Mouse (Mus musculus): ENCODE measurements around the gene Cd47. TPM values are rescaled to one million over a fixed set of nuclear protein-coding genes. Genes with fewer than 3 reads are reported as not detected.

The Cd47 gene
- total and polyA plus RNA-seq, 2 experiments, result 34.7 to 87.7 TPM

- H3K79me2 ChIP-seq (ENCODE audit: control insufficient read depth, insufficient read depth, low read length), result no peaks in the 10 kb centered on the region
- DNase-seq (ENCODE audit: extremely low read depth, low read depth, low spot score), result no peak
- H3K27ac ChIP-seq (replicated peaks; ENCODE audit: insufficient read depth, low read depth, low read length), result no peak overlapping the region; the same call in 1 of the 2 replicates
- no peak overlapping the region for H3K4me3 ChIP-seq (ENCODE audit: insufficient read depth, low read depth, low read length)
- no peaks in the 10 kb centered on the region for H3K4me1 ChIP-seq (ENCODE audit: control insufficient read depth, insufficient read depth, low read length)
- no peak for TF ChIP-seq CTCF (IDR thresholded peaks at IDR 0.05; ENCODE audit: low read depth, low read length)
- TF ChIP-seq POLR2A (IDR thresholded peaks at IDR 0.05; ENCODE audit: extremely low read depth, insufficient read depth, low read length), result no peak
- no peaks in the 10 kb centered on the region for H3K36me3 ChIP-seq (ENCODE audit: control insufficient read depth, insufficient read depth, low read length)
- H3K9ac ChIP-seq (ENCODE audit: low read depth, low read length), result no peak overlapping the region
- WGBS, result 64% methylated on average over 5 of the region's 5 CpGs
- no peaks in the 10 kb centered on the region for H3K27me3 ChIP-seq (ENCODE audit: control insufficient read depth, insufficient read depth, low read length)
These were observed 1.1 kb downstream of the Cd47 start for GRCm38 (mm10) chr16:49801399-49801798.

DNA sequence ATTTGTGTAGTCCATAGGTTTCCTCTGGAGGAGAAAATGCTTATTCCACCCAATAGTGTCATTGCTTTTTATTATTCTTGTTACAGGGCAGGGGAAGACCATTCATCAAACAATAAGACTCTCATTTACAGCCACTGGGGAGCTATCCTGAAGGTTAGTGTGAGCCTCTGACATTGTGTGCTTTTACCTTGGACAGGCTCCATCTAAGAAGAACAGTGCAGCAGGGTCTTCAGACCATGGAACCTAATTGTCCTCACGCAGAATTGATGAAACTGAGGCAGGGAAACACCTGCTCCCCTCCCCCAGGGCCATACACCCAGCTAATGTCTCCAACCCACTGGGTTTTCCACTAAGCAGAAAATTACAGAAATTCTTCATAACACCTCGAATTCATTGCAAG, 2.7 kb downstream of the Cd47 start:
- no peak overlapping the region for H3K27ac ChIP-seq (replicated peaks; ENCODE audit: insufficient read depth, low read depth, low read length)
- WGBS, result 70% methylated on average over 2 of the region's 2 CpGs
- DNase-seq (ENCODE audit: extremely low read depth, low read depth, low spot score), result no peak
- H3K27me3 ChIP-seq (ENCODE audit: control insufficient read depth, insufficient read depth, low read length), result no peaks in the 10 kb centered on the region
- H3K4me1 ChIP-seq (ENCODE audit: control insufficient read depth, insufficient read depth, low read length), result 0 out of 2 replicates have a peak, but pooled peaks cover 1% of the 10 kb centered on the region
- H3K4me3 ChIP-seq (ENCODE audit: insufficient read depth, low read depth, low read length), result no peak overlapping the region
- no peaks in the 10 kb centered on the region for H3K79me2 ChIP-seq (ENCODE audit: control insufficient read depth, insufficient read depth, low read length)
- no peak overlapping the region for H3K9ac ChIP-seq (ENCODE audit: low read depth, low read length)
- TF ChIP-seq CTCF (IDR thresholded peaks at IDR 0.05; ENCODE audit: low read depth, low read length), result no peak
- TF ChIP-seq POLR2A (IDR thresholded peaks at IDR 0.05; ENCODE audit: extremely low read depth, insufficient read depth, low read length), result no peak
- no peaks in the 10 kb centered on the region for H3K36me3 ChIP-seq (ENCODE audit: control insufficient read depth, insufficient read depth, low read length)

DNA sequence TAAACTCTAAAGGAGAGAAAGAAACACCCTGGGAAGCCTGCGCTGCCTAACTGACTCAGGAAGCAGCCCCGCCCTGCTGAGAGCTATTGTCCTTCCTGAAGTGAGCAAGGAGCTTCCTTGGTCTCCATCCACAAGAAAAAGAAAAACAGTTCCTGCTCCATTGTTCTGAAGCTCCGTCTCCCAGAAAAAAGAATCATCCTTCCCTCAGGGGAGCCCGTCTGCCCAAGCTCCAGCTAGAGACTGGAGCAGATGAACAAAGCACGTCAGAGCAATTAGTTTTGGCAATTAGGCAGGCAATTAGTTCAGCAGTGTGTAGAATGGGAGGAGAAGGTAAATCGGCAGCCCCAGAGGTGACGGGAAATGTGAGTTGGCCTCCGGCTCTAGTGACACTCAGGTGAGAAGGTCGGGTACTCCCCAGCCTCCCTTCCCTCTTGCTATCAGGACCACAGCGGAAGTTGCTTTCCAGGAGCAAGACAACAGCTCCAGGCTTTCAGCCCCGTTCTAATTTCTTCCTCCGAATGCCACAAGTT, 3.7 kb downstream of the Cd47 start:
- no peaks in the 10 kb centered on the region for H3K36me3 ChIP-seq (ENCODE audit: control insufficient read depth, insufficient read depth, low read length)
- no peaks in the 10 kb centered on the region for H3K27me3 ChIP-seq (ENCODE audit: control insufficient read depth, insufficient read depth, low read length)
- H3K9ac ChIP-seq (ENCODE audit: low read depth, low read length), result no peak overlapping the region
- TF ChIP-seq POLR2A (IDR thresholded peaks at IDR 0.05; ENCODE audit: extremely low read depth, insufficient read depth, low read length) (no peak), CTCF (IDR thresholded peaks at IDR 0.05; ENCODE audit: low read depth, low read length) (no peak)
- H3K27ac ChIP-seq (replicated peaks; ENCODE audit: insufficient read depth, low read depth, low read length), result no peak overlapping the region; the same call in 1 of the 2 replicates
- no peak overlapping the region for H3K4me3 ChIP-seq (ENCODE audit: insufficient read depth, low read depth, low read length)
- H3K4me1 ChIP-seq (ENCODE audit: control insufficient read depth, insufficient read depth, low read length), result 0 out of 2 replicates have a peak, but pooled peaks cover 2% of the 10 kb centered on the region
- no peaks in the 10 kb centered on the region for H3K79me2 ChIP-seq (ENCODE audit: control insufficient read depth, insufficient read depth, low read length)
- 27% methylated on average over 12 of the region's 12 CpGs for WGBS
- no peak for DNase-seq (ENCODE audit: extremely low read depth, low read depth, low spot score)

DNA sequence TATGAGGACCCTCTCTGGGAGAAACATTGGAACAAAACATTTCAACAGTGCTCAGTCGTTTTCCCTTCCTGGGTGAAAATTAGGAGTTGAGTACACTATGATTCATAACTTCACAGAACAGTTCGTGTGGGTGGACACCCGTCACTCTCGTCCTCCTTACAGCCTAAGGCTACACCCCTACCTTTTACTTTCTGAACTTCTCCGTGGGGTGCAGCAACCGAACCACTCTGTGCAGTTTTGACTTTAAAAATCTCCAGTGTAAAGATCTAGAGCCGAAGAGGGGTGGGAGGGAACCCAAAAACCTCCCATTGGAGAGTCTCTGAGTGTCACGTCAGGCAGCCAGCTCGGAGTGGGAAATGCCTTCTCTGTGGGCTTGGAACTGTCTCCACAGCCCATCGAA, 6.6 kb downstream of the Cd47 start:
- Histone ChIP-seq H3K27me3 (ENCODE audit: control insufficient read depth, insufficient read depth, low read length) (no peaks in the 10 kb centered on the region), H3K79me2 (ENCODE audit: control insufficient read depth, insufficient read depth, low read length) (no peaks in the 10 kb centered on the region), H3K36me3 (ENCODE audit: control insufficient read depth, insufficient read depth, low read length) (no peaks in the 10 kb centered on the region), H3K27ac (replicated peaks; ENCODE audit: insufficient read depth, low read depth, low read length) (no peak overlapping the region), H3K4me3 (ENCODE audit: insufficient read depth, low read depth, low read length) (no peak overlapping the region), H3K4me1 (ENCODE audit: control insufficient read depth, insufficient read depth, low read length) (0 out of 2 replicates have a peak, but pooled peaks cover 2% of the 10 kb centered on the region), H3K9ac (ENCODE audit: low read depth, low read length) (no peak overlapping the region)
- 93% methylated on average over 10 of the region's 10 CpGs for WGBS
- no peak for DNase-seq (ENCODE audit: extremely low read depth, low read depth, low spot score)
- TF ChIP-seq CTCF (IDR thresholded peaks at IDR 0.05; ENCODE audit: low read depth, low read length) (no peak), POLR2A (IDR thresholded peaks at IDR 0.05; ENCODE audit: extremely low read depth, insufficient read depth, low read length) (no peak)

GRCm38 (mm10) chr16:49807419-49807841, 7.1 kb downstream of the Cd47 start:
- no peak overlapping the region for H3K9ac ChIP-seq (ENCODE audit: low read depth, low read length)

GRCm38 (mm10) chr16:49807862-49808430, 7.6 kb downstream of the Cd47 start:
- H3K4me3 ChIP-seq (ENCODE audit: insufficient read depth, low read depth, low read length), result no peak overlapping the region
- H3K4me1 ChIP-seq (ENCODE audit: control insufficient read depth, insufficient read depth, low read length), result 0 out of 2 replicates have a peak, but pooled peaks cover 2% of the 10 kb centered on the region
- no peaks in the 10 kb centered on the region for H3K36me3 ChIP-seq (ENCODE audit: control insufficient read depth, insufficient read depth, low read length)
- H3K27ac ChIP-seq (replicated peaks; ENCODE audit: insufficient read depth, low read depth, low read length), result no peak overlapping the region
- TF ChIP-seq POLR2A (IDR thresholded peaks at IDR 0.05; ENCODE audit: extremely low read depth, insufficient read depth, low read length), result no peak
- no peak for TF ChIP-seq CTCF (IDR thresholded peaks at IDR 0.05; ENCODE audit: low read depth, low read length)
- no peaks in the 10 kb centered on the region for H3K79me2 ChIP-seq (ENCODE audit: control insufficient read depth, insufficient read depth, low read length)
- H3K9ac ChIP-seq (ENCODE audit: low read depth, low read length), result no peak overlapping the region
- DNase-seq (ENCODE audit: extremely low read depth, low read depth, low spot score), result no peak
- no peaks in the 10 kb centered on the region for H3K27me3 ChIP-seq (ENCODE audit: control insufficient read depth, insufficient read depth, low read length)
- WGBS, result 54% methylated on average over 18 of the region's 18 CpGs

More at GRCm38 (mm10) chr16:49807419-49807841, 7.1 kb downstream of the Cd47 start:
- H3K27ac ChIP-seq (replicated peaks; ENCODE audit: insufficient read depth, low read depth, low read length), result no peak overlapping the region
- no peak for DNase-seq (ENCODE audit: extremely low read depth, low read depth, low spot score)
- 0 out of 2 replicates have a peak, but pooled peaks cover 2% of the 10 kb centered on the region for H3K4me1 ChIP-seq (ENCODE audit: control insufficient read depth, insufficient read depth, low read length)
- TF ChIP-seq CTCF (IDR thresholded peaks at IDR 0.05; ENCODE audit: low read depth, low read length) (no peak), POLR2A (IDR thresholded peaks at IDR 0.05; ENCODE audit: extremely low read depth, insufficient read depth, low read length) (no peak)
- no peak overlapping the region for H3K4me3 ChIP-seq (ENCODE audit: insufficient read depth, low read depth, low read length)
- no peaks in the 10 kb centered on the region for H3K79me2 ChIP-seq (ENCODE audit: control insufficient read depth, insufficient read depth, low read length)
- 80% methylated on average over 7 of the region's 7 CpGs for WGBS
- H3K36me3 ChIP-seq (ENCODE audit: control insufficient read depth, insufficient read depth, low read length), result no peaks in the 10 kb centered on the region
- H3K27me3 ChIP-seq (ENCODE audit: control insufficient read depth, insufficient read depth, low read length), result no peaks in the 10 kb centered on the region

Data from liver, adult 2 months (tissue).